Mouse (Mus musculus): ENCODE results near the gene Ssr1. TPM values are rescaled to one million over a fixed set of nuclear protein-coding genes. Genes with fewer than 3 reads are reported as not detected.

Ssr1 gene
- polyA plus RNA-seq, 1 experiment from 2014 or later: 126 TPM

GRCm38 (mm10) chr13:37940649-37941048, 53.4 kb downstream of the Ssr1 start:
- Histone ChIP-seq H3K4me3 (ENCODE audit: low read depth, low read length) (no peak overlapping the region), H3K4me1 (ENCODE audit: control insufficient read depth, insufficient read depth, low read length) (no peaks in the 10 kb centered on the region), H3K9me3 (ENCODE audit: control insufficient read depth, low read length) (no peaks in the 10 kb centered on the region), H3K27me3 (ENCODE audit: control insufficient read depth, insufficient read depth, low read length) (no peaks in the 10 kb centered on the region), H3K27ac (replicated peaks; ENCODE audit: low read depth, low read length) (no peak overlapping the region), H3K9ac (ENCODE audit: low read length) (no peak overlapping the region), H3K36me3 (ENCODE audit: control insufficient read depth, insufficient read depth, low read length) (no peaks in the 10 kb centered on the region; the same call in 1 of the 2 replicates), H3K4me2 (ENCODE audit: low read depth, severe bottlenecking) (no peak overlapping the region)
- WGBS: 79% methylated on average over 5 of the region's 5 CpGs
- ATAC-seq (ENCODE audit: insufficient number of reproducible peaks, low FRiP score, low TSS enrichment, low read depth) (no peak), DNase-seq (ENCODE audit: low spot score) (no peak)

- Histone ChIP-seq H3K9ac (ENCODE audit: low read length) (no peak overlapping the region), H3K9me3 (ENCODE audit: control insufficient read depth, low read length) (no peaks in the 10 kb centered on the region), H3K27ac (replicated peaks; ENCODE audit: low read depth, low read length) (no peak overlapping the region), H3K4me2 (ENCODE audit: low read depth, severe bottlenecking) (no peak overlapping the region), H3K4me1 (ENCODE audit: control insufficient read depth, insufficient read depth, low read length) (no peaks in the 10 kb centered on the region), H3K4me3 (ENCODE audit: low read depth, low read length) (no peak overlapping the region), H3K27me3 (ENCODE audit: control insufficient read depth, insufficient read depth, low read length) (no peaks in the 10 kb centered on the region), H3K36me3 (ENCODE audit: control insufficient read depth, insufficient read depth, low read length) (no peaks in the 10 kb centered on the region; the same call in 1 of the 2 replicates)
- ATAC-seq (ENCODE audit: insufficient number of reproducible peaks, low FRiP score, low TSS enrichment, low read depth): no peak
- WGBS: 81% methylated on average over 2 of the region's 2 CpGs
- no peak for DNase-seq (ENCODE audit: low spot score)
Measured at GRCm38 (mm10) chr13:37940167-37940566, 53.9 kb downstream of the Ssr1 start.

- no peak overlapping the region for H3K4me3 ChIP-seq (ENCODE audit: low read depth, low read length)
- H3K9ac ChIP-seq (ENCODE audit: low read length): no peak overlapping the region
- no peaks in the 10 kb centered on the region for H3K27me3 ChIP-seq (ENCODE audit: control insufficient read depth, insufficient read depth, low read length)
- H3K36me3 ChIP-seq (ENCODE audit: control insufficient read depth, insufficient read depth, low read length): peaks cover 6% of the 10 kb centered on the region; the same call in 1 of the 2 replicates
- no peaks in the 10 kb centered on the region for H3K9me3 ChIP-seq (ENCODE audit: control insufficient read depth, low read length)
- H3K4me1 ChIP-seq (ENCODE audit: control insufficient read depth, insufficient read depth, low read length): no peaks in the 10 kb centered on the region
- H3K4me2 ChIP-seq (ENCODE audit: low read depth, severe bottlenecking): no peak overlapping the region
- 90% methylated on average over 3 of the region's 3 CpGs for WGBS
- no peak for ATAC-seq (ENCODE audit: insufficient number of reproducible peaks, low FRiP score, low TSS enrichment, low read depth)
- DNase-seq (ENCODE audit: low spot score): no peak
- H3K27ac ChIP-seq (replicated peaks; ENCODE audit: low read depth, low read length): no peak overlapping the region
Measured at GRCm38 (mm10) chr13:37936351-37936750, 57.7 kb downstream of the Ssr1 start.

GRCm38 (mm10) chr13:37934920-37935319, 59.1 kb downstream of the Ssr1 start:
- no peak for DNase-seq (ENCODE audit: low spot score)
- Histone ChIP-seq H3K27me3 (ENCODE audit: control insufficient read depth, insufficient read depth, low read length) (no peaks in the 10 kb centered on the region), H3K4me1 (ENCODE audit: control insufficient read depth, insufficient read depth, low read length) (no peaks in the 10 kb centered on the region), H3K27ac (replicated peaks; ENCODE audit: low read depth, low read length) (no peak overlapping the region), H3K9me3 (ENCODE audit: control insufficient read depth, low read length) (no peaks in the 10 kb centered on the region), H3K4me3 (ENCODE audit: low read depth, low read length) (no peak overlapping the region), H3K9ac (ENCODE audit: low read length) (no peak overlapping the region), H3K4me2 (ENCODE audit: low read depth, severe bottlenecking) (no peak overlapping the region), H3K36me3 (ENCODE audit: control insufficient read depth, insufficient read depth, low read length) (peaks cover 12% of the 10 kb centered on the region; the same call in 1 of the 2 replicates)
- 94% methylated on average over 8 of the region's 8 CpGs for WGBS
- ATAC-seq (ENCODE audit: insufficient number of reproducible peaks, low FRiP score, low TSS enrichment, low read depth): no peak

- no peaks in the 10 kb centered on the region for H3K4me1 ChIP-seq (ENCODE audit: control insufficient read depth, insufficient read depth, low read length)
- peaks cover 15% of the 10 kb centered on the region; the same call in 1 of the 2 replicates for H3K36me3 ChIP-seq (ENCODE audit: control insufficient read depth, insufficient read depth, low read length)
- no peak overlapping the region for H3K4me3 ChIP-seq (ENCODE audit: low read depth, low read length)
- no peak overlapping the region for H3K27ac ChIP-seq (replicated peaks; ENCODE audit: low read depth, low read length)
- H3K9me3 ChIP-seq (ENCODE audit: control insufficient read depth, low read length): no peaks in the 10 kb centered on the region
- WGBS: 93% methylated on average over 4 of the region's 4 CpGs
- H3K9ac ChIP-seq (ENCODE audit: low read length): no peak overlapping the region
- H3K27me3 ChIP-seq (ENCODE audit: control insufficient read depth, insufficient read depth, low read length): no peaks in the 10 kb centered on the region
- no peak overlapping the region for H3K4me2 ChIP-seq (ENCODE audit: low read depth, severe bottlenecking)
- DNase-seq (ENCODE audit: low spot score) (no peak), ATAC-seq (ENCODE audit: insufficient number of reproducible peaks, low FRiP score, low TSS enrichment, low read depth) (no peak)
Measured at GRCm38 (mm10) chr13:37934075-37934474, 59.9 kb downstream of the Ssr1 start.

- H3K27me3 ChIP-seq (ENCODE audit: control insufficient read depth, insufficient read depth, low read length): no peaks in the 10 kb centered on the region
- H3K9ac ChIP-seq (ENCODE audit: low read length): no peak overlapping the region
- H3K4me2 ChIP-seq (ENCODE audit: low read depth, severe bottlenecking): no peak overlapping the region
- peaks cover 15% of the 10 kb centered on the region; the same call in 1 of the 2 replicates for H3K36me3 ChIP-seq (ENCODE audit: control insufficient read depth, insufficient read depth, low read length)
- no peak overlapping the region for H3K27ac ChIP-seq (replicated peaks; ENCODE audit: low read depth, low read length)
- ATAC-seq (ENCODE audit: insufficient number of reproducible peaks, low FRiP score, low TSS enrichment, low read depth) (no peak), DNase-seq (ENCODE audit: low spot score) (no peak)
- no peaks in the 10 kb centered on the region for H3K9me3 ChIP-seq (ENCODE audit: control insufficient read depth, low read length)
- no peak overlapping the region for H3K4me3 ChIP-seq (ENCODE audit: low read depth, low read length)
- 80% methylated on average over 27 of the region's 27 CpGs for WGBS
- no peaks in the 10 kb centered on the region for H3K4me1 ChIP-seq (ENCODE audit: control insufficient read depth, insufficient read depth, low read length)
Measured at GRCm38 (mm10) chr13:37931210-37931922, 62.7 kb downstream of the Ssr1 start.

- H3K9me3 ChIP-seq (ENCODE audit: control insufficient read depth, low read length): no peaks in the 10 kb centered on the region
- no peaks in the 10 kb centered on the region for H3K4me1 ChIP-seq (ENCODE audit: control insufficient read depth, insufficient read depth, low read length)
- no peak overlapping the region for H3K4me3 ChIP-seq (ENCODE audit: low read depth, low read length)
- H3K4me2 ChIP-seq (ENCODE audit: low read depth, severe bottlenecking): no peak overlapping the region
- no peaks in the 10 kb centered on the region for H3K27me3 ChIP-seq (ENCODE audit: control insufficient read depth, insufficient read depth, low read length)
- DNase-seq (ENCODE audit: low spot score) (no peak), ATAC-seq (ENCODE audit: insufficient number of reproducible peaks, low FRiP score, low TSS enrichment, low read depth) (no peak)
- H3K27ac ChIP-seq (replicated peaks; ENCODE audit: low read depth, low read length): no peak overlapping the region
- H3K9ac ChIP-seq (ENCODE audit: low read length): no peak overlapping the region
- 93% methylated on average over 23 of the region's 23 CpGs for WGBS
- peaks cover 15% of the 10 kb centered on the region; the same call in 1 of the 2 replicates for H3K36me3 ChIP-seq (ENCODE audit: control insufficient read depth, insufficient read depth, low read length)
Measured at GRCm38 (mm10) chr13:37930621-37931020, 63.4 kb downstream of the Ssr1 start.

- H3K4me1 ChIP-seq (ENCODE audit: control insufficient read depth, insufficient read depth, low read length): no peaks in the 10 kb centered on the region
- no peak overlapping the region for H3K27ac ChIP-seq (replicated peaks; ENCODE audit: low read depth, low read length)
- no peaks in the 10 kb centered on the region for H3K27me3 ChIP-seq (ENCODE audit: control insufficient read depth, insufficient read depth, low read length)
- DNase-seq (ENCODE audit: low spot score) (no peak), ATAC-seq (ENCODE audit: insufficient number of reproducible peaks, low FRiP score, low TSS enrichment, low read depth) (no peak)
- H3K4me2 ChIP-seq (ENCODE audit: low read depth, severe bottlenecking): no peak overlapping the region
- peaks cover 15% of the 10 kb centered on the region; the same call in 1 of the 2 replicates for H3K36me3 ChIP-seq (ENCODE audit: control insufficient read depth, insufficient read depth, low read length)
- no peaks in the 10 kb centered on the region for H3K9me3 ChIP-seq (ENCODE audit: control insufficient read depth, low read length)
- H3K4me3 ChIP-seq (ENCODE audit: low read depth, low read length): no peak overlapping the region
- no peak overlapping the region for H3K9ac ChIP-seq (ENCODE audit: low read length)
- WGBS: 89% methylated on average over 13 of the region's 13 CpGs
Measured at GRCm38 (mm10) chr13:37930091-37930490, 63.9 kb downstream of the Ssr1 start.

All from limb, embryonic 11.5 days (tissue).